Mouse (Mus musculus): Measurements from ENCODE around the gene Nckap1. TPM values are rescaled to one million over a fixed set of nuclear protein-coding genes. Genes with fewer than 3 reads are reported as not detected.
"Not testable (repeated sequence)": the region's sequence is repeated elsewhere in the genome, so short reads cannot be mapped to it uniquely, and the experiment has no call there.

Nckap1 gene
- polyA plus RNA-seq, 1 experiment from 2014 or later: 74.4 TPM

DNA sequence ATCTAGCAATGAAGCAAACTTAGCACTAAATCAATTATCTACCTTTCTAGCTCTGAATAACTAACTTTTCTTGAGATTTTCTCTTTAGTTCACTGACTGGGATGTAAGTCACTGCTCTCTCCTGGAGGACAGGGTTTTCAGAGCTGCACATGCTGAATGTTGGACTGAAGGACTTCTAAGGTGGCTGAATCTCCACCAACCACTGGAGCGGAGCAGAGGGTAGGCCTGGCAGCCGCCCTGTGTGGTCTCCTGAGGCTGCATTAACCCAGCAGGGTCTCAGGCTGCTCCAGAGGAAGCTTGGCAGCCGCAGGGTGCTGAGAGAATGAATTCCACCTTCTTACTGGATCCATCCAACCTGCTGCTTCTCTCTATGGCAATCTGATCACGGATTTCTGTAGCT lies 31.5 kb downstream of the Nckap1 start:
- no peaks in the 10 kb centered on the region for H3K9me3 ChIP-seq (replicated peaks)
- 94% methylated on average over 4 of the region's 4 CpGs for WGBS

GRCm38 (mm10) chr2:80547901-80548300 lies 33.3 kb downstream of the Nckap1 start:
- no peak for ATAC-seq (replicated peaks; ENCODE audit: low FRiP score)
- no peaks in the 10 kb centered on the region for H3K27me3 ChIP-seq
- H3K4me3 ChIP-seq (replicated peaks): no peak overlapping the region
- no peaks in the 10 kb centered on the region for H3K9me3 ChIP-seq (replicated peaks)
- no peak overlapping the region for H3K27ac ChIP-seq
- no peak overlapping the region for H3K4me2 ChIP-seq
- H3K4me1 ChIP-seq: no peaks in the 10 kb centered on the region
- H3K36me3 ChIP-seq: peaks cover 82% of the 10 kb centered on the region
- H3K9ac ChIP-seq: no peak overlapping the region
- WGBS: 100% methylated on average over 1 of the region's 1 CpGs

More for the DNA sequence above, 31.5 kb downstream of the Nckap1 start:
- no peak overlapping the region for H3K4me3 ChIP-seq (replicated peaks)
- H3K27ac ChIP-seq: no peak overlapping the region
- H3K27me3 ChIP-seq: no peaks in the 10 kb centered on the region
- ATAC-seq (replicated peaks; ENCODE audit: low FRiP score): no peak
- peaks cover 71% of the 10 kb centered on the region for H3K36me3 ChIP-seq
- H3K4me2 ChIP-seq: no peak overlapping the region
- no peak overlapping the region for H3K9ac ChIP-seq
- H3K4me1 ChIP-seq: no peaks in the 10 kb centered on the region

GRCm38 (mm10) chr2:80542801-80543200 lies 38.4 kb downstream of the Nckap1 start:
- ATAC-seq (replicated peaks; ENCODE audit: low FRiP score): no peak
- H3K36me3 ChIP-seq: peaks cover 75% of the 10 kb centered on the region
- no peak overlapping the region for H3K4me3 ChIP-seq (replicated peaks)
- 90% methylated on average over 5 of the region's 5 CpGs for WGBS
- no peaks in the 10 kb centered on the region for H3K27me3 ChIP-seq
- H3K9me3 ChIP-seq (replicated peaks): no peaks in the 10 kb centered on the region
- H3K4me1 ChIP-seq: no peaks in the 10 kb centered on the region
- H3K27ac ChIP-seq: no peak overlapping the region
- H3K9ac ChIP-seq: no peak overlapping the region
- no peak overlapping the region for H3K4me2 ChIP-seq

DNA sequence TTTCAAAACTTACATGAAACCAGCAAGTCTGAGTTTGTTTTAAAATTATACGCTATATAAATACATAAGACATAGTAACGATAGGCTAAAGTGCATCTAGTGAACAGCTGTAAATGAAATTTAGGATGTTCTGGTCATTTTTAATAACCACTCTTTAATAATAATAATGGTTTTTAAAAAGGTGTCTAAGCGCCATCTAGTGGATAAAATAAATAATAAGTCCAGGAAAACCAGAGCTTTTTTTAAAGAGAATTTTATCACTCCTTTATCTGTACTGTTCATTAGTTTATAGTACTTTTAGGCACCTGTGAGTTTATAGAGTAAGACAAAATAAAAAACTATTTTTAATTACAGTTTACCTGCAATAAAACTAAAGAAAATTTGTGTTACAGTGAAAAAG lies 44.0 kb downstream of the Nckap1 start:
- Histone ChIP-seq H3K9ac (no peak overlapping the region), H3K9me3 (replicated peaks) (no peaks in the 10 kb centered on the region), H3K27me3 (no peaks in the 10 kb centered on the region), H3K4me1 (no peaks in the 10 kb centered on the region), H3K27ac (no peak overlapping the region), H3K4me3 (replicated peaks) (no peak overlapping the region), H3K36me3 (peaks cover 70% of the 10 kb centered on the region), H3K4me2 (no peak overlapping the region)
- ATAC-seq (replicated peaks; ENCODE audit: low FRiP score): no peak
- WGBS: 60% methylated on average over 3 of the region's 3 CpGs

DNA sequence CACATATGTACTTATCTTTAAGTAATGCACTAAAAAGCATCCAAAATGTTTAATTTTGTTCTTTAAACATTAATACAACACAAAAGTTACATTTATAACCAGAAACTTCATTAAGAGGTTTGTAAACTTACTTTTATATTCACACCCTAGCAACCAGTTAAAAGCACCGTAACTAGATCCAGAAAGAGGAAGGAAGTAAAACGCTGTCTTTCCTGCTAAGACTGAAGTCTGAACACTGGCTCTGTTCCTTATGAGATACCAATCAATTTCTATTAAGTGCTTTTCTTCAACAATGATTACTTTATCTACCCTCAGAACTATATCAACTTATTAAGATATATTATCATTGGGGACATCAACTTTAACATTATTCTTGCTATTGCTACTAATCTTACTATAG lies 44.6 kb downstream of the Nckap1 start:
- Histone ChIP-seq H3K27ac (no peak overlapping the region), H3K9me3 (replicated peaks) (no peaks in the 10 kb centered on the region), H3K9ac (no peak overlapping the region), H3K4me1 (no peaks in the 10 kb centered on the region), H3K4me2 (no peak overlapping the region), H3K36me3 (peaks cover 74% of the 10 kb centered on the region), H3K27me3 (no peaks in the 10 kb centered on the region), H3K4me3 (replicated peaks) (no peak overlapping the region)
- ATAC-seq (replicated peaks; ENCODE audit: low FRiP score): no peak
- WGBS: 94% methylated on average over 2 of the region's 2 CpGs

DNA sequence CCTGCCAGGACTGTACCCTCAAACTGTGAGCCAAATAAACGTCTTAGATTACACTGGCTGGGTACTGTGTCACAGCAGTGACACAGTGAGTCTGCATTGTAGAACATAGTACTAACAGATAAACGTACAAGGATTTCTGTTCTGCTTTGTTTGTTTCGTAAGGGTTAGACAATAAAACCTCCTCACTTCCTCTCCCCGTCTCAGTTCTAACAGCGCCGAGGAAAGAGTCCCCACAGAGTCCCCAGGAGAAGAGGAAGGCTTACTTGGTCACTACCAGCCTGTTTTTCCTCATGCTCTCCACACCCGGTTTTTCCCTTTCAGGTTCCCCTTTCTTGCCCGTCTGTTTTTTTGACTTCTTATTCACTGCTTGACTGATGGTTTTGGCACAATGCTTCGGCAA lies 56.9 kb downstream of the Nckap1 start:
- Histone ChIP-seq H3K4me1 (no peaks in the 10 kb centered on the region), H3K9ac (no peak overlapping the region), H3K27me3 (no peaks in the 10 kb centered on the region), H3K36me3 (peaks cover 77% of the 10 kb centered on the region), H3K4me2 (no peak overlapping the region), H3K4me3 (replicated peaks) (no peak overlapping the region), H3K27ac (no peak overlapping the region), H3K9me3 (replicated peaks) (peaks cover 3% of the 10 kb centered on the region; the same call in 1 of the 2 replicates)
- no peak for ATAC-seq (replicated peaks; ENCODE audit: low FRiP score)
- 91% methylated on average over 9 of the region's 9 CpGs for WGBS

- H3K9ac ChIP-seq: no peak overlapping the region
- no peak for ATAC-seq (replicated peaks; ENCODE audit: low FRiP score)
- no peak overlapping the region for H3K4me3 ChIP-seq (replicated peaks)
- 70% methylated on average over 7 of the region's 7 CpGs for WGBS
- no peaks in the 10 kb centered on the region for H3K27me3 ChIP-seq
- peaks cover 74% of the 10 kb centered on the region for H3K36me3 ChIP-seq
- no peak overlapping the region for H3K27ac ChIP-seq
- H3K9me3 ChIP-seq (replicated peaks): no peaks in the 10 kb centered on the region
- H3K4me1 ChIP-seq: no peaks in the 10 kb centered on the region
- no peak overlapping the region for H3K4me2 ChIP-seq
Observed at GRCm38 (mm10) chr2:80506051-80506802, 75.0 kb downstream of the Nckap1 start.

DNA sequence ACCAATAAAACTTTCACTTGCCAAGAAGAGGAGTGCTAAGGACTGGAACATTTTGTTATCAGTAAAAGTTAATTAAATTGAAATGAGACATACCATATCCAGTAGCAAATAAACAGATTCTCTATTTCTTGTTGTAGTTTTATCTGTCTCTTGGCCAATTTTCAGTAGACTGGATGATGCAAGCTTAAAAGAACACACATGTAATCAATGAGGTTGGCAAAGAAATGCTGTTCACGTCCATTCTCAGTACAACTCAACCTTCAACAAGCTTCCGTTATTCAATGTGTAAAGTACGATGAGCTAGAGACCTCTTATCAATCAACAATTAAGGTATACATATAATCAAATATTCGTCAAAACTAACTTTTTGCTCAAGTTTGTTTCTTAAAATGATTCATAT lies 79.0 kb downstream of the Nckap1 start:
- Histone ChIP-seq H3K9me3 (replicated peaks) (no peaks in the 10 kb centered on the region), H3K4me3 (replicated peaks) (no peak overlapping the region), H3K9ac (no peak overlapping the region), H3K4me2 (no peak overlapping the region), H3K36me3 (peaks cover 67% of the 10 kb centered on the region), H3K4me1 (no peaks in the 10 kb centered on the region), H3K27ac (no peak overlapping the region), H3K27me3 (no peaks in the 10 kb centered on the region)
- no peak for ATAC-seq (replicated peaks; ENCODE audit: low FRiP score)
- 97% methylated on average over 4 of the region's 4 CpGs for WGBS

- not testable (repeated sequence) for H3K4me3 ChIP-seq (replicated peaks); H3K4me2 ChIP-seq; ATAC-seq (replicated peaks; ENCODE audit: low FRiP score); H3K27ac ChIP-seq; H3K27me3 ChIP-seq; H3K9me3 ChIP-seq (replicated peaks); H3K9ac ChIP-seq; H3K4me1 ChIP-seq
- WGBS: 45% methylated on average over 7 of the region's 7 CpGs
- H3K36me3 ChIP-seq: peaks cover 15% of the 10 kb centered on the region
Observed at GRCm38 (mm10) chr2:80495304-80495703, 85.9 kb downstream of the Nckap1 start.

- WGBS: 55% methylated on average over 5 of the region's 5 CpGs
- ATAC-seq (replicated peaks; ENCODE audit: low FRiP score): peak; percentile 88
- Histone ChIP-seq H3K9me3 (replicated peaks) (no peaks in the 10 kb centered on the region), H3K9ac (no peak overlapping the region), H3K27me3 (no peaks in the 10 kb centered on the region), H3K4me2 (no peak overlapping the region), H3K4me3 (replicated peaks) (no peak overlapping the region), H3K4me1 (no peaks in the 10 kb centered on the region), H3K36me3 (no peaks in the 10 kb centered on the region), H3K27ac (0 out of 2 replicates have a peak overlapping the region, but pooled peaks have one; percentile 50)
Observed at GRCm38 (mm10) chr2:80486851-80487250, 94.3 kb downstream of the Nckap1 start.

- no peak for ATAC-seq (replicated peaks; ENCODE audit: low FRiP score)
- H3K4me1 ChIP-seq: no peaks in the 10 kb centered on the region
- H3K36me3 ChIP-seq: no peaks in the 10 kb centered on the region
- WGBS: 93% methylated on average over 5 of the region's 5 CpGs
- H3K9me3 ChIP-seq (replicated peaks): no peaks in the 10 kb centered on the region
- H3K9ac ChIP-seq: no peak overlapping the region
- no peak overlapping the region for H3K4me2 ChIP-seq
- H3K27me3 ChIP-seq: no peaks in the 10 kb centered on the region
- no peak overlapping the region for H3K27ac ChIP-seq
- no peak overlapping the region for H3K4me3 ChIP-seq (replicated peaks)
Observed at GRCm38 (mm10) chr2:80484951-80485350, 96.2 kb downstream of the Nckap1 start.

- no peak for ATAC-seq (replicated peaks; ENCODE audit: low FRiP score)
- Histone ChIP-seq H3K9ac (no peak overlapping the region), H3K27me3 (no peaks in the 10 kb centered on the region), H3K9me3 (replicated peaks) (no peaks in the 10 kb centered on the region), H3K27ac (no peak overlapping the region), H3K4me3 (replicated peaks) (no peak overlapping the region), H3K36me3 (no peaks in the 10 kb centered on the region), H3K4me1 (no peaks in the 10 kb centered on the region), H3K4me2 (no peak overlapping the region)
- WGBS: 42% methylated on average over 1 of the region's 1 CpGs
Observed at GRCm38 (mm10) chr2:80475831-80476230, 105.3 kb downstream of the Nckap1 start.

- H3K4me2 ChIP-seq: no peak overlapping the region
- H3K9ac ChIP-seq: no peak overlapping the region
- H3K4me1 ChIP-seq: no peaks in the 10 kb centered on the region
- H3K27ac ChIP-seq: no peak overlapping the region
- H3K27me3 ChIP-seq: no peaks in the 10 kb centered on the region
- WGBS: 64% methylated on average over 5 of the region's 5 CpGs
- ATAC-seq (replicated peaks; ENCODE audit: low FRiP score): no peak
- no peaks in the 10 kb centered on the region for H3K9me3 ChIP-seq (replicated peaks)
- no peak overlapping the region for H3K4me3 ChIP-seq (replicated peaks)
- H3K36me3 ChIP-seq: no peaks in the 10 kb centered on the region
Observed at GRCm38 (mm10) chr2:80474247-80474796, 106.9 kb downstream of the Nckap1 start.

Measured in kidney, embryonic 15.5 days (tissue).